Mouse (Mus musculus) MEL (cell line): ENCODE measurements around the gene Gm10135. TPM values are rescaled to one million over a fixed set of nuclear protein-coding genes. Genes with fewer than 3 reads are reported as not detected.

Experiments used
- DNase-seq: peaks from one replicate; pipeline ENCODE4 v3.0.0; 2011; ENCODE audit warnings: low read depth, low spot score
- H3K27ac ChIP-seq: 2 replicates; pipeline ENCODE4 v1.5.1; 2012; ENCODE audit warnings: low read depth, mild to moderate bottlenecking, control low read depth, low read length, moderate library complexity; ENCODE audit not compliant: control insufficient read depth
- H3K27me3 ChIP-seq, 2 experiments: fragments of 150-350 bp in 1 of 2; sonication (generic) in 1 of 2; 2 replicates each; pipeline ENCODE4 v1.6.1; 2012; ENCODE audit warnings: low read length in 2 of 2, mild to moderate bottlenecking in 2 of 2, improper control_type of control experiment in 1 of 2, moderate library complexity in 1 of 2; ENCODE audit not compliant: insufficient read depth in 2 of 2, control insufficient read depth in 1 of 2
- H3K36me3 ChIP-seq, 2 experiments: 2 replicates each; pipeline ENCODE4 v1.6.1; 2012 to 2014; ENCODE audit warnings: low read length in 2 of 2, improper control_type of control experiment in 1 of 2, inconsistent platforms in 1 of 2, mild to moderate bottlenecking in 1 of 2; ENCODE audit not compliant: insufficient read depth in 2 of 2, control insufficient read depth in 1 of 2
- H3K4me1 ChIP-seq, 2 experiments: fragments of 150-350 bp in 1 of 2; sonication (generic) in 1 of 2; 2 replicates each; pipeline ENCODE4 v1.6.1; 2012; ENCODE audit warnings: low read length in 2 of 2, improper control_type of control experiment in 1 of 2, mild to moderate bottlenecking in 1 of 2; ENCODE audit not compliant: insufficient read depth in 2 of 2, control insufficient read depth in 1 of 2
- H3K4me3 ChIP-seq, 2 experiments: fragments of 150-350 bp in 1 of 2; sonication (generic) in 1 of 2; 2 replicates each; pipeline ENCODE4 v1.5.1; 2012; ENCODE audit warnings: low read depth in 2 of 2, low read length in 2 of 2, mild to moderate bottlenecking in 2 of 2, moderate library complexity in 2 of 2, control low read depth in 1 of 2, improper control_type of control experiment in 1 of 2; ENCODE audit not compliant: control insufficient read depth in 1 of 2, insufficient read depth in 1 of 2
- H3K79me2 ChIP-seq: 2 replicates; pipeline ENCODE4 v1.6.1; 2012; ENCODE audit warnings: mild to moderate bottlenecking, low read length, moderate library complexity; ENCODE audit not compliant: control insufficient read depth, poor library complexity, insufficient read depth
- H3K9ac ChIP-seq: 2 replicates; pipeline ENCODE4 v1.6.1; 2012; ENCODE audit warnings: low read depth, mild to moderate bottlenecking, control low read depth, low read length, moderate library complexity; ENCODE audit not compliant: control insufficient read depth, poor library complexity, severe bottlenecking
- H3K9me3 ChIP-seq: fragments of 150-350 bp; sonication (generic); replicated peaks from 2 replicates; pipeline ENCODE4 v1.6.1; 2012; ENCODE audit warnings: mild to moderate bottlenecking, low read length, improper control_type of control experiment, moderate library complexity; ENCODE audit not compliant: insufficient read depth
- CTCF ChIP-seq, 3 experiments: IDR thresholded peaks in 2 of 3; conservative IDR thresholded peaks in 1 of 3; 2 replicates each; pipeline ENCODE4 v1.5.1; 2011 to 2012; ENCODE audit warnings: low read length in 3 of 3, low read depth in 2 of 3, mild to moderate bottlenecking in 2 of 3, improper control_type of control experiment in 1 of 3, inconsistent platforms in 1 of 3, mixed read lengths in 1 of 3, moderate library complexity in 1 of 3; ENCODE audit not compliant: control insufficient read depth in 1 of 3, insufficient read depth in 1 of 3, poor library complexity in 1 of 3, severe bottlenecking in 1 of 3
- MAZ ChIP-seq: IDR thresholded peaks from 2 replicates; pipeline ENCODE4 v1.6.1; 2012; ENCODE audit warnings: low read depth, mild to moderate bottlenecking, inconsistent platforms, low read length, improper control_type of control experiment
- MXI1 ChIP-seq: IDR thresholded peaks from 2 replicates; pipeline ENCODE4 v1.6.1; 2011; ENCODE audit warnings: mild to moderate bottlenecking, low read depth, low read length, improper control_type of control experiment
- NELFE ChIP-seq: IDR thresholded peaks from 2 replicates; pipeline ENCODE4 v1.6.1; 2011; ENCODE audit warnings: low read depth, low read length, improper control_type of control experiment
- TCF12 ChIP-seq: IDR thresholded peaks from 2 replicates; pipeline ENCODE4 v1.6.1; 2014; ENCODE audit warnings: low read depth, mild to moderate bottlenecking, inconsistent platforms, low read length, improper control_type of control experiment, moderate library complexity
- ZKSCAN1 ChIP-seq: IDR thresholded peaks from 2 replicates; pipeline ENCODE4 v1.6.1; 2012; ENCODE audit warnings: low read depth, mild to moderate bottlenecking, inconsistent platforms, low read length, improper control_type of control experiment, moderate library complexity
- polyA plus RNA-seq, 2 experiments: library from polyadenylated mRNA; stranded (reverse) in 1 of 2; unstranded in 1 of 2; fragments of >175 nt in 1 of 2; fragments of >200 nt in 1 of 2; gene quantifications; 2 replicates each; pipeline versions ENCODE4 v1.2.1 to v1.2.4; 2012; ENCODE audit warnings: low replicate concordance in 2 of 2, low read depth in 1 of 2; ENCODE audit not compliant: insufficient read length in 2 of 2, insufficient read depth in 1 of 2, missing spikeins in 1 of 2
- total RNA-seq: library from RNA; depleted of rRNA; stranded (reverse); fragments of 300-350 nt; gene quantifications from 2 replicates; pipeline ENCODE4 v1.2.3, GENCODE M21; 2012; rRNA removed

Gm10135 gene
- total and polyA plus RNA-seq, 3 experiments, result 1.5 to 6.0 TPM; not detected in 1

DNA sequence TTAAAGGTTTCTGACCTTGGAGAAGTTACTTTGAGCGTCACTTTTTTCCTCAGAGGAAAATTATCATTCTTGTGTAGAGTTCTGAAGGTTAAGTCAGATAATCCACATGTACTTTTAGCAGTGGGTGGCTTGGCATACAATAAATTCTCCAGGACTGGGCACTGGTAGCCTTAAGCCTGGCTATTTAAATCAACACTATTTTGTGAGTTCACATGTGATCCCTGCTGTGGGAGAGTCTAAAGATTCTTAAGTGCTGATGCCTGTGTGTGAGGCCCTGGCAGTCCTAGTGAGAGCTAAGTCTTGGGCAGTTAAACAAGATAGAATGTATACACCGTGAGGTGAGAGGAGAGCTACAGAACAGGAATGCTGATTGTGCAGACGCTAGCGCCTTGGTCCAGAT is 58.5 kb downstream of the Gm10135 start:
- H3K9ac ChIP-seq, result peak overlapping the region; percentile 97
- no peaks in the 10 kb centered on the region for H3K9me3 ChIP-seq
- TF ChIP-seq MXI1 (no peak), NELFE (no peak), TCF12 (no peak), ZKSCAN1 (no peak), CTCF (IDR thresholded peaks at IDR 0.05 in 2 of 3, conservative IDR thresholded peaks at IDR 0.05 in 1 of 3; ENCODE audit: control insufficient read depth in 1 of 3, insufficient read depth in 1 of 3, low read depth in 2 of 3, low read length in 3 of 3, poor library complexity in 1 of 3, severe bottlenecking in 1 of 3) (no peak), MAZ (no peak)
- peaks cover 7 to 21% of the 10 kb centered on the region in 2 experiments for H3K4me1 ChIP-seq
- H3K27ac ChIP-seq, result no peak overlapping the region
- H3K4me3 ChIP-seq, result peak overlapping the region in 1 of 2 experiments; percentile 76; a peak in 3 of 4 replicates
- no peaks in the 10 kb centered on the region for H3K27me3 ChIP-seq
- peaks cover 0 to 36% of the 10 kb centered on the region in 2 experiments; a peak in 2 of 4 replicates for H3K36me3 ChIP-seq
- DNase-seq, result no peak
- peaks cover 43% of the 10 kb centered on the region for H3K79me2 ChIP-seq

Other genes starting within 250 kb of the Gm10135 start
- gene Txk, start 221.9 kb downstream of the Gm10135 start, total RNA-seq, result 0.23 and 0.26 TPM in 2 replicates
- gene Txk, start 221.9 kb downstream of the Gm10135 start, polyA plus RNA-seq, result under 1 TPM in 1 of 2 experiments, not detected in 1; 0.10 TPM
- 44.8 and 57.4 TPM in 2 replicates for gene Tec, start 106.2 kb downstream of the Gm10135 start, total RNA-seq
- 10 to 100 TPM in 1 of 2 experiments, not detected in 1; 61.1 TPM for gene Tec, start 106.2 kb downstream of the Gm10135 start, polyA plus RNA-seq
- 18.8 and 18.9 TPM in 2 replicates for gene Slain2, start 60.4 kb downstream of the Gm10135 start, total RNA-seq
- 10 to 100 TPM; 29.9 to 42.9 TPM for gene Slain2, start 60.4 kb downstream of the Gm10135 start, polyA plus RNA-seq
- gene Slc10a4, start 32.2 kb upstream of the Gm10135 start, total RNA-seq, result not detected in 2 replicates
- gene Slc10a4, start 32.2 kb upstream of the Gm10135 start, polyA plus RNA-seq, result not detected